Mouse (Mus musculus): ENCODE measurements around the gene Elp1. TPM values are rescaled to one million over a fixed set of nuclear protein-coding genes. Genes with fewer than 3 reads are reported as not detected.

Elp1 gene
- polyA plus RNA-seq, 1 experiment from 2014 or later: 60.9 TPM

DNA sequence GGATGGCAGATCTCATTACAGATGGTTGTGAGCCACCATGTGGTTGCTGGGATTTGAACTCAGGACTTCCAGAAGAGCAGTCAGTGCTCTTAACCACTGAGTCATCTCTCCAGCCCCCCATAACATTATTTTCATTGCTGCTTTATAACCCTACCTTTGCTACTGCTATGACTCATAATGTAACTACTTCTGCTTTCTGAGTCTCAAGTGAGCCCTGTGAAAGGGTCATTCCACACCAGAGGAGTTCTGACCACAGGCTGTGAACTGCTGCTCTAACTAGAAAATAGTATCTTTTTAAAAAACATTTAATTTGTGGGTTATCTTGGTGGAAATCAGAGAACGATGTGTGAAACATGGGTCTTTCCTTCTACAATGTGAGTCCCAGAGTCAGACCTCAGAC lies 44.4 kb downstream of the Elp1 start:
- Histone ChIP-seq H3K4me3 (no peak overlapping the region), H3K9me3 (no peaks in the 10 kb centered on the region), H3K36me3 (peaks cover 98% of the 10 kb centered on the region), H3K27me3 (no peaks in the 10 kb centered on the region), H3K4me2 (replicated peaks) (no peak overlapping the region), H3K27ac (no peak overlapping the region), H3K4me1 (no peaks in the 10 kb centered on the region), H3K9ac (no peak overlapping the region)
- no peak for ATAC-seq (ENCODE audit: low FRiP score, low read depth)
- WGBS: 93% methylated on average over 1 of the region's 1 CpGs

GRCm38 (mm10) chr4:56756966-56757600 lies 45.0 kb downstream of the Elp1 start:
- H3K9ac ChIP-seq: no peak overlapping the region
- H3K36me3 ChIP-seq: peaks cover 93% of the 10 kb centered on the region
- WGBS: 93% methylated on average over 10 of the region's 10 CpGs
- no peaks in the 10 kb centered on the region for H3K9me3 ChIP-seq
- no peaks in the 10 kb centered on the region for H3K27me3 ChIP-seq
- H3K27ac ChIP-seq: no peak overlapping the region
- no peak overlapping the region for H3K4me3 ChIP-seq
- no peak overlapping the region for H3K4me2 ChIP-seq (replicated peaks)
- H3K4me1 ChIP-seq: no peaks in the 10 kb centered on the region
- ATAC-seq (ENCODE audit: low FRiP score, low read depth): no peak

DNA sequence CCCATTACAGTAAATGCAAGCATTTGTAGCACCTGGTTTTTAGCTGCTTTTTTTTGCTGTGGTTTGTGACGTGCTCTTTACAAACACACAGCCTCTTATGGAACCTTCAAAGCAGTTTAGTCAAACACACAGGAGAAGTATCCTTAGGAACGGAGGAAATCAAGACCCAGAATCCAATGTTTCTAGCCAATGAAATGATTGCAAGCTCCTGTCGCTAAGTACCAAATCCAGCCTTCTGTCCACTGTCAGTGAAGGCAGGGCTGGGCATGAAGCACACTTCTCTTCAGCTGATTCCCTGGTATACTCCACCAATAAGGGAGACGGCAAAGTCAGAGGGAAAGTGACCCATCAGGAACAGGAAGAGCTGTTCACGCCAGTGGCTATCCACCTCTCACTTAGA lies 46.1 kb downstream of the Elp1 start:
- peaks cover 93% of the 10 kb centered on the region for H3K36me3 ChIP-seq
- H3K4me3 ChIP-seq: no peak overlapping the region
- WGBS: 86% methylated on average over 5 of the region's 5 CpGs

GRCm38 (mm10) chr4:56747456-56747855 lies 54.7 kb downstream of the Elp1 start:
- H3K4me1 ChIP-seq: no peaks in the 10 kb centered on the region
- H3K4me3 ChIP-seq: no peak overlapping the region
- H3K27ac ChIP-seq: no peak overlapping the region
- H3K9me3 ChIP-seq: no peaks in the 10 kb centered on the region
- no peak overlapping the region for H3K4me2 ChIP-seq (replicated peaks)
- no peak overlapping the region for H3K9ac ChIP-seq
- peaks cover 81% of the 10 kb centered on the region for H3K36me3 ChIP-seq
- 95% methylated on average over 9 of the region's 9 CpGs for WGBS
- H3K27me3 ChIP-seq: no peaks in the 10 kb centered on the region
- ATAC-seq (ENCODE audit: low FRiP score, low read depth): no peak

More for the DNA sequence above, 46.1 kb downstream of the Elp1 start:
- no peak for ATAC-seq (ENCODE audit: low FRiP score, low read depth)
- Histone ChIP-seq H3K4me1 (no peaks in the 10 kb centered on the region), H3K27me3 (no peaks in the 10 kb centered on the region), H3K9me3 (no peaks in the 10 kb centered on the region), H3K27ac (no peak overlapping the region), H3K9ac (no peak overlapping the region), H3K4me2 (replicated peaks) (no peak overlapping the region)

DNA sequence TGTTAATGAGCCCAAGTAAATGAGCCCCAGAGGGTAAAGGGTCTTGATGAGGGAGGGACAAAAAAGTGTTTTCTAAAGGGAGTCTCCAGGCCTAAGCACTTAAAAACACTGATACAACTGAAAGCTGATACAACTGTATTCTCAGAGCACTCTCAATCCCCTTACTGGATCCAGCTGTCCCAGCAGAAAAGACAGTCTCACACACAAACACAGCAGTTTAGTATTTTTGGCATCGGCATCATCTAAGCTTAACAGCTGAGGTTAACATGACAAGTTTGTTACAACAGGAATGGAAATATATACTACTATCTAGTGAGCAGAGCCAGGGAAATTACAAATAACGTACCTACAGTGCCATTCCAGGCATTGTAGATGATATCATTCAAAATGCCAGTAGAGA lies 55.8 kb downstream of the Elp1 start:
- H3K9me3 ChIP-seq: no peaks in the 10 kb centered on the region
- no peak overlapping the region; the same call in 1 of the 2 replicates for H3K27ac ChIP-seq
- ATAC-seq (ENCODE audit: low FRiP score, low read depth): no peak
- no peaks in the 10 kb centered on the region for H3K4me1 ChIP-seq
- no peak overlapping the region for H3K4me3 ChIP-seq
- H3K4me2 ChIP-seq (replicated peaks): no peak overlapping the region
- peaks cover 72% of the 10 kb centered on the region for H3K36me3 ChIP-seq
- H3K27me3 ChIP-seq: no peaks in the 10 kb centered on the region
- H3K9ac ChIP-seq: no peak overlapping the region
- WGBS: 88% methylated on average over 2 of the region's 2 CpGs

GRCm38 (mm10) chr4:56743363-56744195 lies 58.6 kb downstream of the Elp1 start, which contains the start of gene Actl7a:
Gene Actl7a (plus strand): TSS chr4:56743413.
- Histone ChIP-seq H3K4me3 (no peak within 1 kb of the TSS), H3K4me1 (no peaks in the 10 kb centered on the region), H3K9ac (no peak within 1 kb of the TSS), H3K27ac (no peak within 1 kb of the TSS), H3K9me3 (no peaks in the 10 kb centered on the region), H3K4me2 (replicated peaks) (no peak within 1 kb of the TSS), H3K36me3 (peaks cover 47% of the 10 kb centered on the region), H3K27me3 (no peaks in the 10 kb centered on the region)
- ATAC-seq (ENCODE audit: low FRiP score, low read depth): no peak
- 94% methylated on average over 21 of the region's 21 CpGs for WGBS

DNA sequence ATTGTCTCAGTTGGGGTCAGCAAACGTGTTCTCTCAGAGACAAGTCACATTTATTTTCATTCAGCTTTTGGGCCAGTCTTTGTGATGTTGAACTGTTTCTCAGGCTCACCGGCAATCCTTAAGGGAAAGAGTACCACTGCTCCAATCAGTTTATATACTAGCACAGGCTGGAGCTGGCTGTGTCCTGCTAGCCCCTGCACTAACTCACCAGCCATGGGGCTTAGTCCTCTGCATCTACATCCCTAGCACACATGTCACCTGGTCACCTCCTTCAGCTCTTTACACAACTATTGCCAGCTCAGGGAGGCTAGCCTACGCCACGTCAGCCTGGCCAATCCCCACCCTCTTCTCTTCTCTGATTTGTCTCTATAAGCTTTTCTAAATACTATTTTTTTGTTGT lies 59.4 kb downstream of the Elp1 start:
- H3K9me3 ChIP-seq: no peaks in the 10 kb centered on the region
- 92% methylated on average over 4 of the region's 4 CpGs for WGBS
- H3K4me1 ChIP-seq: no peaks in the 10 kb centered on the region
- ATAC-seq (ENCODE audit: low FRiP score, low read depth): no peak
- H3K4me3 ChIP-seq: no peak overlapping the region
- no peaks in the 10 kb centered on the region for H3K27me3 ChIP-seq
- H3K9ac ChIP-seq: no peak overlapping the region
- no peak overlapping the region for H3K4me2 ChIP-seq (replicated peaks)
- H3K36me3 ChIP-seq: peaks cover 40% of the 10 kb centered on the region
- H3K27ac ChIP-seq: no peak overlapping the region

GRCm38 (mm10) chr4:56741041-56741493 lies 61.1 kb downstream of the Elp1 start, which contains the start of gene Actl7b:
Gene Actl7b (minus strand): TSS chr4:56741443.
- Histone ChIP-seq H3K9me3 (no peaks in the 10 kb centered on the region), H3K36me3 (peaks cover 24% of the 10 kb centered on the region), H3K4me3 (no peak within 1 kb of the TSS), H3K27ac (no peak within 1 kb of the TSS), H3K4me1 (no peaks in the 10 kb centered on the region), H3K9ac (no peak within 1 kb of the TSS), H3K27me3 (no peaks in the 10 kb centered on the region), H3K4me2 (replicated peaks) (no peak within 1 kb of the TSS)
- WGBS: 91% methylated on average over 13 of the region's 13 CpGs
- no peak for ATAC-seq (ENCODE audit: low FRiP score, low read depth)

- no peaks in the 10 kb centered on the region for H3K27me3 ChIP-seq
- 94% methylated on average over 20 of the region's 20 CpGs for WGBS
Observed at GRCm38 (mm10) chr4:56740611-56741010, 61.5 kb downstream of the Elp1 start.

GRCm38 (mm10) chr4:56740020-56740485 lies 62.1 kb downstream of the Elp1 start, which contains the start of gene Gm26657:
Gene Gm26657 (plus strand): TSS chr4:56740070.
- no peaks in the 10 kb centered on the region for H3K27me3 ChIP-seq
- 88% methylated on average over 18 of the region's 18 CpGs for WGBS

More at GRCm38 (mm10) chr4:56740611-56741010, 61.5 kb downstream of the Elp1 start:
- H3K4me2 ChIP-seq (replicated peaks): no peak overlapping the region
- peaks cover 19% of the 10 kb centered on the region for H3K36me3 ChIP-seq
- no peak overlapping the region for H3K9ac ChIP-seq
- H3K4me3 ChIP-seq: no peak overlapping the region
- ATAC-seq (ENCODE audit: low FRiP score, low read depth): no peak
- no peaks in the 10 kb centered on the region for H3K9me3 ChIP-seq
- H3K27ac ChIP-seq: no peak overlapping the region
- no peaks in the 10 kb centered on the region for H3K4me1 ChIP-seq

GRCm38 (mm10) chr4:56725839-56726238 lies 76.3 kb downstream of the Elp1 start:
- Histone ChIP-seq H3K4me3 (no peak overlapping the region), H3K4me1 (no peaks in the 10 kb centered on the region), H3K4me2 (replicated peaks) (no peak overlapping the region), H3K9ac (no peak overlapping the region), H3K27ac (no peak overlapping the region), H3K9me3 (0 out of 2 replicates have a peak, but pooled peaks cover 4% of the 10 kb centered on the region), H3K27me3 (no peaks in the 10 kb centered on the region), H3K36me3 (no peaks in the 10 kb centered on the region)
- ATAC-seq (ENCODE audit: low FRiP score, low read depth): no peak
- WGBS: 57% methylated on average over 8 of the region's 8 CpGs

More at GRCm38 (mm10) chr4:56740020-56740485, 62.1 kb downstream of the Elp1 start, which contains the start of gene Gm26657:
- no peaks in the 10 kb centered on the region for H3K4me1 ChIP-seq
- H3K9ac ChIP-seq: no peak within 1 kb of the TSS
- no peaks in the 10 kb centered on the region for H3K9me3 ChIP-seq
- H3K36me3 ChIP-seq: peaks cover 15% of the 10 kb centered on the region
- ATAC-seq (ENCODE audit: low FRiP score, low read depth): no peak
- no peak within 1 kb of the TSS for H3K27ac ChIP-seq
- H3K4me3 ChIP-seq: no peak within 1 kb of the TSS
- no peak within 1 kb of the TSS for H3K4me2 ChIP-seq (replicated peaks)

- no peak overlapping the region for H3K27ac ChIP-seq
- no peaks in the 10 kb centered on the region for H3K36me3 ChIP-seq
- ATAC-seq (ENCODE audit: low FRiP score, low read depth): no peak
- H3K4me2 ChIP-seq (replicated peaks): no peak overlapping the region
- H3K9me3 ChIP-seq: 0 out of 2 replicates have a peak, but pooled peaks cover 4% of the 10 kb centered on the region
- no peak overlapping the region for H3K4me3 ChIP-seq
- no peaks in the 10 kb centered on the region for H3K27me3 ChIP-seq
- H3K9ac ChIP-seq: no peak overlapping the region
- WGBS: 92% methylated on average over 6 of the region's 6 CpGs
- peaks cover 19% of the 10 kb centered on the region for H3K4me1 ChIP-seq
Observed at GRCm38 (mm10) chr4:56723237-56723636, 78.9 kb downstream of the Elp1 start.
